In genomic region chr4:155143411-155143810, GRCm38 (mm10) we compare ENCODE assay signal across 9 mouse cellular contexts. TPM values are rescaled to one million over a fixed set of nuclear protein-coding genes. Genes with fewer than 3 reads are reported as not detected.
DNase-seq lines count a peak whose midpoint lies in the region; ATAC-seq and TF ChIP-seq lines count a peak whose summit lies in the region.
"Had no signal": no experiment of that assay in that cellular context is flagged by ENCODE, and none has a peak within 500 bp of the region (broad histone marks: within the 10 kb centered on the region; RNA-seq: fewer than 3 reads in every experiment).

No protein-coding gene starts in this region.

- no peak for ATAC-seq in lung, postnatal 0 days
- ATAC-seq in limb, embryonic 12.5 days (ENCODE audit: insufficient number of reproducible peaks, insufficient read depth, low FRiP score, low TSS enrichment, low read depth): no peak
- ATAC-seq in stomach, embryonic 15.5 days (ENCODE audit: insufficient read depth, low FRiP score, low read depth): no peak

- no peak for TF ChIP-seq CTCF in cerebellum, adult 2 months (IDR thresholded peaks at IDR 0.05; ENCODE audit: borderline replicate concordance, insufficient read depth, low read depth, low read length)
- TF ChIP-seq CTCF in lung, postnatal 0 days (IDR thresholded peaks at IDR 0.05): no peak

- H3K9me3 ChIP-seq in lung, postnatal 0 days (ENCODE audit: low read length): no peaks in the 10 kb centered on the region
- H3K9me3 ChIP-seq in limb, embryonic 12.5 days: no peaks in the 10 kb centered on the region
- H3K9me3 ChIP-seq in stomach, embryonic 15.5 days: no peaks in the 10 kb centered on the region

- no peak overlapping the region for H3K4me3 ChIP-seq in cerebellum, adult 2 months (replicated peaks; ENCODE audit: insufficient read depth, low read depth, low read length)
- no peak overlapping the region for H3K4me3 ChIP-seq in lung, postnatal 0 days (ENCODE audit: low read depth, low read length)
- H3K4me3 ChIP-seq in limb, embryonic 12.5 days (replicated peaks): no peak overlapping the region
- H3K4me3 ChIP-seq in stomach, embryonic 15.5 days (replicated peaks): no peak overlapping the region

- no peak for DNase-seq in cerebellum, adult 2 months
- DNase-seq in cerebellum, postnatal 25 days: no peak
- no peak for DNase-seq in lung, postnatal 0 days (ENCODE audit: low spot score)
- DNase-seq in lung, postnatal 14 days: no peak
- DNase-seq in ovary, postnatal 14 days (ENCODE audit: low spot score): no peak
- DNase-seq in layer of hippocampus, postnatal 14 days (ENCODE audit: low spot score in 2 of 2): no peak
- DNase-seq: cerebellum, adult 8-10 months had no signal

- no peaks in the 10 kb centered on the region for H3K27me3 ChIP-seq in cerebellum, adult 2 months (ENCODE audit: control insufficient read depth, insufficient read depth, low read length)
- H3K27me3 ChIP-seq in lung, postnatal 0 days (replicated peaks; ENCODE audit: insufficient read depth, low read length): no peaks in the 10 kb centered on the region
- H3K27me3 ChIP-seq in limb, embryonic 12.5 days: no peaks in the 10 kb centered on the region
- H3K27me3 ChIP-seq in stomach, embryonic 15.5 days (replicated peaks): no peaks in the 10 kb centered on the region

- no peak for TF ChIP-seq EP300 in lung, postnatal 0 days (IDR thresholded peaks at IDR 0.05)

- H3K4me2 ChIP-seq in lung, postnatal 0 days (replicated peaks; ENCODE audit: low read depth, low read length): no peak overlapping the region
- peak overlapping the region; percentile 26; the same call in 1 of the 2 replicates for H3K4me2 ChIP-seq in limb, embryonic 12.5 days
- H3K4me2 ChIP-seq in stomach, embryonic 15.5 days: no peak overlapping the region

- H3K9ac ChIP-seq in lung, postnatal 0 days (replicated peaks; ENCODE audit: low read depth): no peak overlapping the region; the same call in 1 of the 2 replicates
- peak overlapping the region; percentile 44 for H3K9ac ChIP-seq in limb, embryonic 12.5 days (replicated peaks)
- no peak overlapping the region for H3K9ac ChIP-seq in stomach, embryonic 15.5 days

- H3K4me1 ChIP-seq in cerebellum, adult 2 months (ENCODE audit: control insufficient read depth, insufficient read depth, low read length): peaks cover 16% of the 10 kb centered on the region
- peaks cover 10% of the 10 kb centered on the region for H3K4me1 ChIP-seq in lung, postnatal 0 days (ENCODE audit: insufficient read depth, low read depth, low read length)
- H3K4me1 ChIP-seq in limb, embryonic 12.5 days (replicated peaks): peaks cover 63% of the 10 kb centered on the region
- peaks cover 45% of the 10 kb centered on the region for H3K4me1 ChIP-seq in stomach, embryonic 15.5 days

- no peaks in the 10 kb centered on the region for H3K36me3 ChIP-seq in lung, postnatal 0 days (ENCODE audit: insufficient read depth, low read length)
- H3K36me3 ChIP-seq in limb, embryonic 12.5 days: no peaks in the 10 kb centered on the region
- H3K36me3 ChIP-seq in stomach, embryonic 15.5 days: no peaks in the 10 kb centered on the region

- H3K27ac ChIP-seq in cerebellum, adult 2 months (ENCODE audit: insufficient read depth, low read length): 0 out of 2 replicates have a peak overlapping the region, but pooled peaks have one; percentile 1
- peak overlapping the region; percentile 89 for H3K27ac ChIP-seq in lung, postnatal 0 days (ENCODE audit: low read length)
- H3K27ac ChIP-seq in limb, embryonic 12.5 days: peak overlapping the region; percentile 99
- peak overlapping the region; percentile 95 for H3K27ac ChIP-seq in stomach, embryonic 15.5 days

- 46% methylated on average over 2 of the region's 2 CpGs for WGBS in cerebellum, adult 2 months
- 37% methylated on average over 2 of the region's 2 CpGs for WGBS in lung, postnatal 0 days
- 56% methylated on average over 2 of the region's 2 CpGs for WGBS in limb, embryonic 12.5 days
- 68% methylated on average over 2 of the region's 2 CpGs for WGBS in stomach, embryonic 15.5 days

- no peak for TF ChIP-seq POLR2A in cerebellum, adult 2 months (IDR thresholded peaks at IDR 0.05; ENCODE audit: borderline replicate concordance, insufficient read depth, low read length)

RNA-seq across cellular contexts. Expression of gene Morn1, which starts 57.0 kb away (rescaled TPM):
- 15.6 and 18.7 TPM in 2 replicates for polyA plus RNA-seq in cerebellum, adult 2 months (2012; rRNA removed)
- 6.2 and 9.4 TPM in 2 replicates for polyA plus RNA-seq in lung, postnatal 0 days (2015; fragmentation: Nextera tagmentation; extraction: Ambion mirVana)
- 5.2 and 6.9 TPM in 2 replicates for polyA plus RNA-seq in limb, embryonic 12.5 days (2016; fragmentation: Nextera tagmentation; extraction: Ambion mirVana)
- 5.1 and 5.3 TPM in 2 replicates for polyA plus RNA-seq in stomach, embryonic 15.5 days (2015; fragmentation: Nextera tagmentation; extraction: Ambion mirVana)
- total RNA-seq in layer of hippocampus, postnatal 14 days (2021): 10 to 100 TPM; 13.5 to 14.1 TPM

RNA-seq across cellular contexts. Expression of gene Rer1, which starts 57.2 kb away (rescaled TPM):
- polyA plus RNA-seq in cerebellum, adult 2 months (2012; rRNA removed): 102 and 104 TPM in 2 replicates
- polyA plus RNA-seq in lung, postnatal 0 days (2015; fragmentation: Nextera tagmentation; extraction: Ambion mirVana): 156 and 157 TPM in 2 replicates
- 136 and 141 TPM in 2 replicates for polyA plus RNA-seq in limb, embryonic 12.5 days (2016; fragmentation: Nextera tagmentation; extraction: Ambion mirVana)
- 175 and 179 TPM in 2 replicates for polyA plus RNA-seq in stomach, embryonic 15.5 days (2015; fragmentation: Nextera tagmentation; extraction: Ambion mirVana)
- 10 to 100 TPM; 60.7 to 66.3 TPM for total RNA-seq in layer of hippocampus, postnatal 14 days (2021)

Comparison
In these comparisons a context has a peak if more than half of its experiments do, and no peak if none do; other contexts are left out.
1. H3K27ac ChIP-seq: peak in every context shown above with its lines; median percentile 99 in limb, embryonic 12.5 days; 95 in stomach, embryonic 15.5 days; 89 in lung, postnatal 0 days; 1 in cerebellum, adult 2 months.